Mouse (Mus musculus) erythroblast, embryonic 14.5 days (primary cell): ENCODE results near the gene Rad9a.

Experiments
- GATA1 ChIP-seq: IDR thresholded peaks from 2 replicates; pipeline ENCODE4 v1.6.1; 2012; ENCODE audit warnings: low read length, inconsistent platforms, mixed read lengths
- TAL1 ChIP-seq: IDR thresholded peaks from 3 replicates; pipeline ENCODE4 v1.6.1; 2012; ENCODE audit warnings: low read length, inconsistent platforms, mixed read lengths

GRCm38 (mm10) chr19:4220416-4220815 is 19.0 kb upstream of the Rad9a start:
- TF ChIP-seq TAL1 (no peak), GATA1 (no peak)
